Mouse (Mus musculus) kidney, adult 18-20 months (tissue): ENCODE results near the gene Zfp451.

Source experiments
- DNase-seq: peaks from one replicate; pipeline ENCODE4 v3.0.0; 2021

Zfp451 gene

GRCm38 (mm10) chr1:33712026-33712425, 102.4 kb downstream of the Zfp451 start:
- no peak for DNase-seq
